Mouse (Mus musculus) embryonic fibroblast, embryonic 13.5 days (primary cell): ENCODE data around the gene Jund.

Experiments
- CTCF ChIP-seq: IDR thresholded peaks from 2 replicates; pipeline ENCODE4 v1.5.1; 2011; ENCODE audit warnings: mild to moderate bottlenecking, control low read depth, low read length, moderate library complexity, borderline replicate concordance; ENCODE audit not compliant: insufficient read depth
- POLR2A ChIP-seq: IDR thresholded peaks from 2 replicates; pipeline ENCODE4 v1.6.1; 2011; ENCODE audit warnings: low read depth, mild to moderate bottlenecking, control low read depth, low read length, moderate library complexity

- TF ChIP-seq CTCF (no peak), POLR2A (no peak)
Observed at GRCm38 (mm10) chr8:70675336-70675735, 23.4 kb upstream of the Jund start.
